Mouse (Mus musculus): ENCODE measurements around the gene Fabp1.
A peak's percentile ranks its signal among the peaks of the same experiment; 100 is the strongest.

Fabp1 gene

GRCm38 (mm10) chr6:71199612-71200011 lies at the start of gene Fabp1:
Gene Fabp1 (plus strand): TSS chr6:71199827.
- no peak for DNase-seq

DNA sequence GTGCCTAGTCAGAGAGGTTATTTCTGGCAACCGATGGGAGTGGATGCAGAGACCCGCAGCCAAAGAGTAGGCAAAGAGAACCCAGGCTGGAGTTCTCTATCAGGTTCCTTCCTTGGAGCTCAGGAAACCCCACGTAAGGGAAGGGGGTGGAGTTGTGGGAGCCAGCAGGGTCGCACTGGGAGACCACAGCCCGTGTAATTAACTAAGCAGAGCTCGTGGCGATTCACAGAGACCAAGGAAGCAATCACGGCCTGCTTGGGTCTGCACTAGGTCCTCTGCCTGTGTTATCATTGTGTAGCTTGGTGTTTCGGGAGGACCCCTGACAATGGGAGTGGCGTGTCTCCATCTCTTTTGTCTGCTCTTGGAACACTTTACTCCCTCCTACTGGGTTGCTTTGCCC lies 48.5 kb upstream of the Fabp1 start:
- DNase-seq: no peak

GRCm38 (mm10) chr6:71153486-71153885 lies 46.1 kb upstream of the Fabp1 start:
- no peak for DNase-seq

DNA sequence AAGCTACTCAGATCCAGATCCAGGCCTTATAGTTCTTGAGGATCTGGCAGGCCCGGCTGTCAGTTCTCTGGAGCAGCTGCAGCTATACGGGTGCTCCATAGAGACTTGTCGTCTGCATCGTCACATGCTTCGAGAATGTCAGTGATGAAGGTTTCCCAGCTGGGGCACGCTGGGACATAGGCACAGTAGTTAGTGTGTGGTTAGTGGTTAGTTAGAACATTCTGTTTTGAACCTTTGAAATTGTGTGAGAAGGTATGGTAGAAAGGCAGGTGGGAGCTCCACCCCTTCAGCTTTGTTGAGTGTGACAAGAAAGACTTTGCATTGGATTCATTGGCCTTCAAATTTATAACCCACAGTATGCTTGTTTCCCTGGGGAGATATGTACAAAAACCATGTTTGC lies 44.8 kb upstream of the Fabp1 start:
- DNase-seq: no peak

DNA sequence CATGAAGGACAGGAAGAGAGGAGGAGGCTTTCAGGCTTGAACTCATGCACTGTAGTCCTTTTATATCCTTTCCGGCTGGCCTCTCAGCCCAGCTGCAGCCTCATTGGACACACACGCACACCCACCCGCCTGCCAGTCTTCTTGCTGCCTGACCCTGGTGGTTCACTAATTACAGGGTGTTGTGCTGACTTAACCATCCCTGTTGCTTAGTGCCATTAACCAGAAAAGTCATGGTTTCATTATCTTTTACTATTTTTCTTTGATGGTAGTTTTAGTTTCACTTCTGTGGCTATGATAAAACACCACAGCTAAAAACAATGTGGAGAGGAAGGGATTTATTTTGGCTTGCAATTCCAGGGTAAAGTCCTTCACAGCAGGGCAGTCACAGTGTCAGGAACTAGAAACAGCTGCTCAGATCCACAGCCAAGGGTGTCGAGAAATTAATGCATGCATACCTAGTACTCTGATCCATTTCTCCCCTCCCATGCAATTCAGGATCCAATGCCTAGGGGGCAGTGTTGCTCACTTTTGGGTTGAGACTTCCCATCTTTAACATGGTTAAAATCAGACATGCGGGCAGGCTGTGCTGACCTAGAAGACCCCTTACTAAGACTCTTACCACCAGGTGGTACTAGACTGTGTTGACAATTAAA lies 42.8 kb upstream of the Fabp1 start:
- DNase-seq: no peak

- no peak for DNase-seq
Observed at GRCm38 (mm10) chr6:71161290-71161689, 38.3 kb upstream of the Fabp1 start.

DNA sequence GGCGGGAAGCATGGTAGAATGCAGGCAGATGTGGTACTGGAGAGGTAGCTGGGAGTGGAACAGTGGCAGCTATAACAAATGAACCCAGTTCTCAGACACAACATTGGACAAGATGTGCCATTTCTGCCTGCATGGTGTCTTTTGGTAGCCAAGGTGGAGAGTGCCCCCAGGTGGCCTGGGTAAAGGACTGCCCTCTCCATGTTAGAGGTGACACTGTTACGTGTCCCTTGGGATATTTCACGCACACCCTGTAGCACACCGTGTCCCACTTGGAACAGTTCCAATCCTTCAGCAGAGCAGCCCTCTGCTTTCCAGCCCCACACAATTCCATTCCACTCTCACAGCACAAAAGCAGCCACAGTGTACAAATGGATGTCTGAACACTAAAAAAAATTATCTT lies 37.4 kb upstream of the Fabp1 start:
- no peak for DNase-seq

GRCm38 (mm10) chr6:71164394-71164793 lies 35.2 kb upstream of the Fabp1 start:
- DNase-seq: no peak

DNA sequence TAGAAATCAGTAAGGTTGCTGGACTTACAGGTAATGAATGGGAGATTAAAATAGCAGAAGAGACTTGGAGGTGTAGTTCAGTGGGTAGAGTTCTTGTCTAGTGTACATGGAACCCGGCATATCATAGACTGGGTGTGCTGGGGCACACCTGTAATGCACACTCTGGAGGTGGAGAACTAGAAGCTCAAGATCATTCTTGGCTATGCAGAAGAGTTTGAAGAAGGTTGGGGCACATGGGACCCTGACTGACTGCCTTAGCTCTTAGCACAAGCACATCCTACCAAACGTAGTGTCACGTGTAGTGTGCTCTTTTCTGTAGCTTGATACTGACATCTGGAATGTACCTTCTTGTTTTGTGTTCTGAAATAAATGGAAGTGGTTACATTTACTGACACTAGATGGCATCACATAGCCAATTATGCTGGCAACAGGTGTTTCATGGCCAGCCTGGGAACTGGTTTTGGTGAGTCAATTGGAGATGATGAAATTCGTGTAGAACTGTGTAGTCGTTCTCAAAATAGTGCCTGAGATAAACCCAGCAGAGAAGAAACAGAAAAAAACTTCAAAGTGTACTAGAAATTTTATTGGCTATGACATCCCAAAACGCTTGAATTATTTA lies 33.0 kb upstream of the Fabp1 start:
- peak; percentile 32 to 39 for DNase-seq

DNA sequence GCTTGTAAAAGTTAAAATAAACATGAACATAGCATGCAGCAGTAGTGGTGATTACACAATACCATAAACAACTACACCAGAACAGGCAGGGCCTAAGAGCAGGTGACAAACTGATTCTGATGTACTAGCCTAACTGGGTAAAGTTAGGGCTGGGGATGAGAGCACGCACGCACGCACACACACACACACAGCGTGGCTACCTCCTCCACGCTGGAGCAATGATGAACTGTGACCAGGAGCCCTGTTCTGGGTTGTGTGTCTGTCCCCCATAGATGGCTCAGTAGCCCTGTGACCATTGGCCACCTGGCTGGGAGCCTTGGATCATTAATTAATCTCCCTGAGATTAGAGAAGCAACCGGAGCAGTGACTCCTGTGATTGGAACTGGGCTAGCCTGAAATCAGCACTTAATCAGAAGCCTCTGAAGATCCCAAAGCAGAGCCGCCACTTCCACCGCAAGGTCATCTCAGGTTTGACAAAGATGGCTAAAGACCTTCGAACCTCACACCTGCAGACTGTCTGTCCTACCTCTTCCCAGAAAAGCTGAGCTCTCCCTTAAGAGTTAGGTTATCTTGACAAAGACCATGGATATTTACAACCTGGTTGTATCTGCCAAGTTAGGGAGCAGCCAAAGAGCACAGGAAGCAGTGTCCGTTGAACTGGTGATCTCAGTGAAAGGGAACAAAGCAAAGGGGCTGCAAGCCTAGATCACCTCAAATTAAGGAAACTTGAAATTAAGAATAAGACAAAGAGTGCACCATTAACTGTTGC lies 26.6 kb upstream of the Fabp1 start:
- DNase-seq: no peak

GRCm38 (mm10) chr6:71180596-71180995 lies 19.0 kb upstream of the Fabp1 start:
- DNase-seq: no peak

DNA sequence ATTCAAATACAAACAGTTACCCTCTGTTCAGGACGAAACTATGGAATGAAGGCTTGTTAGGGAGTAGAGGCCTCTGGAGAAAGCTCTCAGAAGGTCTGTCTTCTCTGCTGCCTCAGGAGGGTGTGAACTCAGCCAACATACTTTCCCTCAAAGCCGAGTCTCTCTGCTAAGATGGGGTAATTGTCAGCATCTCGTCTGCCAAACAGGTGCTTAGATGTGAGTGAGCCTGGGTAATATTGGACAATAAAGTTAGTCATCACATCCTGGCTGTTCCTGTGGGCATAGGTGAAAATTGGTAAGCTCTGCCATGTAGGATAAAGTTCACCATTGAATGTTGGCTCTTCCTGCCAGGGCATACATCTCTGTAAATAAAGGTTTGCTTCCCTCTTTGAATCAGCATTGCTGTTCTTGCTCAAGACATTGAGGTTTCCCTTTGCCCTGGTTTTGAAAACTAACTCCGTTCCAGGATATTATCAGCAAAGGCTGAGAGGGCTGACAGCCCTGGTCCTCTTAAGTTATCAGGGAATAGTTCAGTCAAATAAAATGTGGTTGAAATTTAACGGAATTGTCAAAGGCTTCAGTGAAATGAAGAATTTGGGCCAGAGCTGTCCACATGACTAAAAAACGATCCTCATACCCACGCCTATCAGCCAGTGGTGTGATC lies 14.6 kb upstream of the Fabp1 start:
- DNase-seq: no peak

DNA sequence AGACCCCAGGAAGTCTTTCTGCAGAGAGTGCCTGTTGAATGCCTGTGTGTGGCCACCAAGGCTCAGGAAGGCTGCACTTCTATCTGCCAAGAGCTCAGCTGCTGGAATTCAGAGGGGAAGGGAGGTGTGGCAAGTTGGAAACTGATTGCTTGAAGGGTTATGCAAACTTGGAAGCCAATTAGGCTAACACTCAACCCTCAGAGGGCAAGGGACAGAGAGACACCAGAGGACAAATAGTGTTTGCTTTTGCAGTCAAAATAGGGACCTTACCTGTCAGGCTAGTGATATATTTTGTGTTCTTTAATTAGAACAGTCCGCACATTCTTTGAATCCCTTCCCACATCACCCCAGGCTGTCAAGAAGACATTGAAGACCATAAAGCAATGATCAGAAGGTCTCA lies 10.0 kb upstream of the Fabp1 start:
- no peak for DNase-seq

GRCm38 (mm10) chr6:71190501-71190900 lies 9.1 kb upstream of the Fabp1 start:
- DNase-seq: no peak

DNA sequence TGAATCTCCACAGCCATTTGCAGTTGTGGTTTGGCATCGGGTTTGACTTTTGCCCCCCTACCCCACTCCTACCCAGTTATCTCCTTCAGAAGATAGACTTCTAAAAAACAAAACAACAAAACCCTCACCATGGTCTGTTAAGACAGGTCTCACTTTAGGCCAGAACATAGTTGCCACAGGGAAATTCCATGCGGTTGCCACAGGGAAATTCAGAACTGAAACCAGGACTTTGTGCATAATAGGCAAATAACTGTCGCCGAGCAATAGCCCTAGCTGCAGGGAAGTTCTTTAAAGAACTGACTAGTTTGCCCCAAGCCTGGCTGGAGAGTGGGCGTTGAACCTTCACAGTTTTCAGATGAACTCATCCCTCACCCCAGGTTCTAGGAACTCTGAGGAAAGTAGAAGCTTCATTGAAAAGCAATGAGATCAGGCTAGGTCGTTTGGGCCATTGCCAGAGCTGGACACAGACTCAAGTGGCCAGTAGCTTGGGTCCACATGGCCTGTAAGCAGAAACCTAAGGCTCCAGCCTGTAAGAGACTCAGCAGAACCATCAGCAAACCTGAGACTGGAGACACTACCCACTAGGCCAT lies 6.4 kb upstream of the Fabp1 start:
- DNase-seq: no peak

GRCm38 (mm10) chr6:71196107-71196506 lies 3.5 kb upstream of the Fabp1 start:
- no peak for DNase-seq

DNA sequence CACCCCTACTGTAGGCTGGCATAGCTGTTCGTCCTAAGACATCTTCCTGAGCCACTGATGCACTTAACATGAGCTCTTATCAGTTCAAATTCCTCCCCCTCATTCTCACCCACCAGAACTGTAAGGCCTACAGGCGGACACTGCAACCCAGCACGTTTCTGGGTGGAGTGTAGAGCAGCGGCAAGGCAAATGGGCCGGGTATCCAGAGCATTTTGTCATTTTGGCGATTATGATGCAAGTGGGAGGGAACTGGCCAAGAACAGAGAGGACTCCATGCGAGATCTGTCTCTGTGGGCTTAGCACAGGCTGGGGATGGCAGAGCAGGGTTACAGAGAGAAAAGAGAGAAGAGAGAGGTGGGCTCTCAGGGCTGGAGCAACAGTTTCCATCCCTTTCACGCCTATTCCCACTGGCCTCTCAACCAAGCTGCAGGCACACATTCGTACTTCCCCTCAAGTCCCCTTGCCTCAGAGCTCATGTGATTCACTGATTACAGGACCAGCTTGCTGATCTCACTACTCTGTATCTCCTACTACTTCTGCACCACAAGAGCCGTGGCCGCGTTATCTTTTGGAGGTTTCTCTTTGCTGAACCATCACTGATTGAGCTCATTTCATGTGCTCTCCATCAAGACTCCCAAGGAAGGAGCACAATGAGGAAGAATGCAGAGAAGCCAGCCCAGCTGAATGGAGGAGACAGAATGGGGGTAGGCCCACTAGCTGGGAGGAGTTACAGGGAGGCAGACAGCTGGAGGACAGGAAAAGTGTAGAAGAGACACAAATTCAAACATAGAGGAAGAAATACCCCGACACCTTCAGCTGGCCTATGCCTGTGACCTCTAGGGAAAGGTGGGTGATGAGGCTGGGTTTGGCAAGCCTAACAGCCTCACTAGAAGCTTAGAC lies 1.7 kb upstream of the Fabp1 start:
- DNase-seq: no peak

GRCm38 (mm10) chr6:71201925-71202324 lies 2.3 kb downstream of the Fabp1 start:
- no peak for DNase-seq

DNA sequence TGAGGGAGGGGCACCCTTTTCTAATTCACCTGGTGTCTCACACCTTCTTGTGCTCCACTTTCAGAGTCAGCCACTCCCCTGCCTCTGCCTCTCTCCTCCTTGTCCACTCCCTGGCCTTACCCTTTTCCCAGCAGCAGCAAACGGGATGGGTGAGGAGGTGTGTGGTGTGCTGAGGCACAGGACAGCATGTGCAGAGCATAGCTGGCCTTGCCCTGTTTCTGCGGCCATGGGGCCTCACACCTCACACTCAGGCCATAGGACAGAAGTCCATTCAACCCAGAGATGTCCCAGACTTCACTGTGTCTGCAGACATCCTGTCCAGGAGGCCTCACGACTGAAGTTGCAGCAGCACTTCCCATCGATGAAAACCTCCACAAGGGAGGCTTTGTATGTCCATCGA lies 4.0 kb downstream of the Fabp1 start:
- DNase-seq: no peak

- DNase-seq: no peak
Observed at GRCm38 (mm10) chr6:71204166-71204565, 4.5 kb downstream of the Fabp1 start.

GRCm38 (mm10) chr6:71208691-71209090 lies 9.1 kb downstream of the Fabp1 start:
- DNase-seq: no peak

- DNase-seq: no peak
Observed at GRCm38 (mm10) chr6:71211917-71212316, 12.3 kb downstream of the Fabp1 start.

Data from cerebellum, adult 18-20 months (tissue).